Mouse (Mus musculus) liver, postnatal 0 days (tissue): ENCODE results near the gene Kif24.

Experiments
- CTCF ChIP-seq: sonication (generic); IDR thresholded peaks from 2 replicates; pipeline ENCODE4 v1.5.1; 2016; ENCODE audit warnings: antibody characterized with exemption, low read depth
- EP300 ChIP-seq: IDR thresholded peaks from 2 replicates; pipeline ENCODE4 v1.6.1; 2016; ENCODE audit warnings: antibody characterized with exemption, low read depth, mild to moderate bottlenecking

GRCm38 (mm10) chr4:41407353-41407752, 57.3 kb downstream of the Kif24 start:
- TF ChIP-seq EP300 (no peak), CTCF (no peak)
